Mouse (Mus musculus) splenic B cell, adult 2 months (primary cell): ENCODE measurements around the gene Lrrc17.
A peak's percentile ranks its signal among the peaks of the same experiment; 100 is the strongest.

Experiments
- DNase-seq: peaks from one replicate; pipeline ENCODE4 v3.0.0-alpha.2; 2011; ENCODE audit warnings: low read depth, low spot score
- H3K27me3 ChIP-seq: 2 replicates; pipeline ENCODE4 v1.6.1; 2012; ENCODE audit warnings: mild to moderate bottlenecking, low read length, moderate library complexity, mixed read lengths; ENCODE audit not compliant: control insufficient read depth, poor library complexity, insufficient read depth, severe bottlenecking
- H3K36me3 ChIP-seq: 2 replicates; pipeline ENCODE4 v1.6.1; 2012; ENCODE audit warnings: mild to moderate bottlenecking, low read length, moderate library complexity, mixed read lengths; ENCODE audit not compliant: control insufficient read depth, poor library complexity, insufficient read depth, severe bottlenecking

Gene Lrrc17

DNA sequence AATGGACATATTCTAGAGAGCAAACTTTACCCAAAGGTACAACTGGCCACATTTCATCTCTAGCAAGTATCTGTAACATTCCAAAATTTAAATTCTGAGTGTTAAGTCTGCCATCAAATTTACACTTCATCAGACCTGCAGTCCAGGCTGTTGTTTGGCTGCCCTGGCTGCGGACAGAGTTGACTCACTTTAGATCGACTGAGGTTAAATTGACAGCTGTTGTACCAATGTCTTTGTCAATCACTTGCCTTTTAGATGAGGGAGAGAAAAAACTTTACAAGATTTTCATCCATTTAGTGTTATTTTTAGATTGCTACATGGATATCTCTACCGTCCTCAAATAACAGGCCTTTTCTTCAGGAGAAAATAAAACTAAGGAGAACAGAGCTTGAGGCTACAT lies 24.2 kb upstream of the Lrrc17 start:
- no peaks in the 10 kb centered on the region for H3K36me3 ChIP-seq
- DNase-seq: no peak
- H3K27me3 ChIP-seq: no peaks in the 10 kb centered on the region

DNA sequence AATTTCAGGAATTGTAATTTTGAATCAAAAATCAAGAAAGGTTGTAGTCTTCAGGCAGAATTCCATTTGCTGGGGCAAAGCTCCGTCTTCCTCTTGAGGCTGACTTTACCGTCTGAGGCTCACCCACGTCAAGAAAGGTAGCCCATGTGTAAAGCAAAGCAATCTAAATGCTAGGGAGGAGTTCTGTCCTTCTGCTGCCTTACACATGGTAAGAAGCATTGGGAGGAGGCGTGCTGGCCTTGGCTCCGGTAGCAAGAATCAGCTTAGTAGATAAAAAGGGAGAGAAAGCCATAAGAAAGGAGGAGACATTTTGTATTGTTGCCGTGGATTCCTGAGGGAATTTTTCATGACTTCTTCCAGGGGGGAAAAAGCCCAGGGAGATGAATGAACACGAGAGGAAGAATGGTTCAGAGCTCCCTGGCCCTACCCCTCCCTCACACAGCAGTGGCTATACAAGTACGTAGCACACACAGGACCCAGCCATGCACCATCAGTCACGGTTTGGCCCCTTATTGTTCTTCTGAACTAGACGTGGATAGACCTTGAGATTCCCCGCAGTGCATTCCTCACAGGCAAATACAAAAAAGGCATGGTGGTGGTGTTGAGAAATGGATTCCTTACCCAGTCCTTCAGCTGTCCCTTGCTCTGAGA lies 16.4 kb upstream of the Lrrc17 start:
- DNase-seq: no peak
- H3K36me3 ChIP-seq: no peaks in the 10 kb centered on the region
- no peaks in the 10 kb centered on the region for H3K27me3 ChIP-seq

DNA sequence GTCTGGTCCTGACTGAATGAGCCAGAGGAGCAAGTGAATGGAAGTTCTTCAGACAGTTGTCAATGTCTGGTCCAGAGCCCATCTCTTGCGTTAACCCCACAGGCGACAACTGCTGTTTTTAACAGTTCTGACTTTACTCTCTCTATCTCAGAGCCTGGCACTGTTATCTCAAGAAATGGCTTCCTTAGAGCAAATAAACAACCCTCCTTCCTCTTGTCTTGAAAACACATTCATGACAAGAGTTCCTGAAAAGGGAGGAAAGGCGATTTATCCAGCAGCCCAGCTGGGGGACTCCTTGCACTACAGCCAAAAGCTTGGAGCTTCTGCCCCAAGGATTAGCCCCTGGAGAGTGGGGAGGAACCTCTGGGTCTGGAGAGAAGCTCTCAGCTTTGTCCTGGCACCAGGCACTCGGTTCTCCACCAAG lies 15.9 kb upstream of the Lrrc17 start:
- DNase-seq: no peak
- Histone ChIP-seq H3K36me3 (no peaks in the 10 kb centered on the region), H3K27me3 (no peaks in the 10 kb centered on the region)

- Histone ChIP-seq H3K36me3 (no peaks in the 10 kb centered on the region), H3K27me3 (no peaks in the 10 kb centered on the region)
- DNase-seq: no peak
These were observed 15.1 kb upstream of the Lrrc17 start for GRCm38 (mm10) chr5:21528068-21528842.

- DNase-seq: no peak
- Histone ChIP-seq H3K36me3 (no peaks in the 10 kb centered on the region), H3K27me3 (no peaks in the 10 kb centered on the region)
These were observed 14.1 kb upstream of the Lrrc17 start for GRCm38 (mm10) chr5:21529110-21529720.

- H3K36me3 ChIP-seq: no peaks in the 10 kb centered on the region
- H3K27me3 ChIP-seq: no peaks in the 10 kb centered on the region
These were observed 11.2 kb upstream of the Lrrc17 start for GRCm38 (mm10) chr5:21532126-21532525.

GRCm38 (mm10) chr5:21532921-21533320 lies 10.4 kb upstream of the Lrrc17 start:
- no peaks in the 10 kb centered on the region for H3K27me3 ChIP-seq
- no peak for DNase-seq
- no peaks in the 10 kb centered on the region for H3K36me3 ChIP-seq

More at GRCm38 (mm10) chr5:21532126-21532525, 11.2 kb upstream of the Lrrc17 start:
- DNase-seq: no peak

DNA sequence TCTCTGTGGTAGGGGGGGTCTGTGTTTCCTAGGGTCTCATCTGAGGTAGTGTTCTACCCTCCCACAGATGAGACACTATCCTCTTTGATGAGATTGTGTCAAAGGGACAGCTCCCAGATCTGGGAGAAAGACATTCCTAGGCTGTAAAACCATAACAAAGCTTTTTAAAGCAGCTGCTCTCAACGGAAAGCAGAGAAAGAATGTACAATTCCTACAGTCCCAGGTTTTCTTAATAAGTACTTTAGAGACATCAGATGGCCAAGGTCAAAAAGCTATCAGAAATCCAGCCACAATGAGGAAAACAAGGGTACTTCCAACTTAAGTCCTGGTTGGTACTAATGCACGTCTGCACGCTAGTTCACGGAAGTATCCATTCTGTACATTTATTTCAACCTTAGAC lies 1.1 kb upstream of the Lrrc17 start:
- Histone ChIP-seq H3K36me3 (no peaks in the 10 kb centered on the region), H3K27me3 (no peaks in the 10 kb centered on the region)

GRCm38 (mm10) chr5:21544821-21545220 lies 1.5 kb downstream of the Lrrc17 start:
- no peaks in the 10 kb centered on the region for H3K36me3 ChIP-seq
- no peak for DNase-seq
- H3K27me3 ChIP-seq: no peaks in the 10 kb centered on the region

More for the DNA sequence above, 1.1 kb upstream of the Lrrc17 start:
- DNase-seq: no peak

GRCm38 (mm10) chr5:21545227-21545626 lies 1.9 kb downstream of the Lrrc17 start:
- H3K36me3 ChIP-seq: no peaks in the 10 kb centered on the region
- no peak for DNase-seq
- H3K27me3 ChIP-seq: no peaks in the 10 kb centered on the region

DNA sequence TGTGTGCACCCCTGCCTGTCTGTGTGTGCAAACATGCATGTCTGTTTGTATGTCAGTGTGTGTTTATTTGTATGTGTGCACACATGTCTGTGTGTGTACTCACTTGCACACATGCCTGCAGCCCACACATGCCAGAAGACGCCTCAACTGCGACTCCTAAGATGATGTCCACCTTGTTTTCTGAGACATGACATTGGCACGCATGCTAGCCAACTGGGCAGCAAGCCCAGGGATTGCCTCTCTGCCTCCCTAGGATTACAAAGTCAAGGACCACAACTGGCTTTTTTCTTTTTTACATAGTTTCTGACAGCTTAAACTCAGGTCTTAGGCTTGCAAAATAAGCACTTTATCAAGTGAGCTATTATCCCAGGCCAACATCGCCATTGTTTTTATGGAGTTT lies 2.4 kb downstream of the Lrrc17 start:
- H3K36me3 ChIP-seq: no peaks in the 10 kb centered on the region
- no peak for DNase-seq
- no peaks in the 10 kb centered on the region for H3K27me3 ChIP-seq

DNA sequence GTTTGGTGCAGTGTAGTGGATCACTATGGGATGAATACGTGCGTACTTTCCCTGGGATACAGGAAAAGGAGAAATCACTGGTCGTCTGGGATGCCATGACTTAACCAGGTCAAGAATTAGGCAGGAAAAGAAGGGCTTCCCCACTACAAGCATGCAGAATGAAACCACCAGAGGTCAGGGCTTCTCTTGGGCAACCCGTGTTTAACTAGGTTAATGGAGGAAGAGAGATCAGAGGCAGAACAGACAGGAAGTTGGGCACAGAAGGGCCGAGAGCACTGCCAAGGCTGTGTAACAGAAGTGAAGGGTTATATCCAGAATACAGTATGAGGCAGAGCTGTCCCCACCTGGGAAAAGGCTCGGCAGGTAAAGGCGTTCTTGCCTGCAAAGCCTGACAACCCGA lies 3.6 kb downstream of the Lrrc17 start:
- Histone ChIP-seq H3K27me3 (no peaks in the 10 kb centered on the region), H3K36me3 (no peaks in the 10 kb centered on the region)
- DNase-seq: peak; percentile 26

- no peaks in the 10 kb centered on the region; the same call in 1 of the 2 replicates for H3K27me3 ChIP-seq
- H3K36me3 ChIP-seq: no peaks in the 10 kb centered on the region
- DNase-seq: no peak
These were observed 10.3 kb downstream of the Lrrc17 start for GRCm38 (mm10) chr5:21553685-21554084.

GRCm38 (mm10) chr5:21554732-21555131 lies 11.4 kb downstream of the Lrrc17 start:
- H3K27me3 ChIP-seq: no peaks in the 10 kb centered on the region; the same call in 1 of the 2 replicates
- DNase-seq: no peak
- H3K36me3 ChIP-seq: no peaks in the 10 kb centered on the region

- no peaks in the 10 kb centered on the region; the same call in 1 of the 2 replicates for H3K27me3 ChIP-seq
- no peak for DNase-seq
- H3K36me3 ChIP-seq: no peaks in the 10 kb centered on the region
These were observed 13.1 kb downstream of the Lrrc17 start for GRCm38 (mm10) chr5:21556502-21556901.
